Mouse (Mus musculus) MEL (cell line): ENCODE measurements around the gene Morn1. TPM values are rescaled to one million over a fixed set of nuclear protein-coding genes. Genes with fewer than 3 reads are reported as not detected.

Experiments used
- DNase-seq: peaks from one replicate; pipeline ENCODE4 v3.0.0; 2011; ENCODE audit warnings: low read depth, low spot score
- H3K27ac ChIP-seq: 2 replicates; pipeline ENCODE4 v1.5.1; 2012; ENCODE audit warnings: low read depth, mild to moderate bottlenecking, control low read depth, low read length, moderate library complexity; ENCODE audit not compliant: control insufficient read depth
- H3K27me3 ChIP-seq, 2 experiments: fragments of 150-350 bp in 1 of 2; sonication (generic) in 1 of 2; 2 replicates each; pipeline ENCODE4 v1.6.1; 2012; ENCODE audit warnings: low read length in 2 of 2, mild to moderate bottlenecking in 2 of 2, improper control_type of control experiment in 1 of 2, moderate library complexity in 1 of 2; ENCODE audit not compliant: insufficient read depth in 2 of 2, control insufficient read depth in 1 of 2
- H3K36me3 ChIP-seq, 2 experiments: 2 replicates each; pipeline ENCODE4 v1.6.1; 2012 to 2014; ENCODE audit warnings: low read length in 2 of 2, improper control_type of control experiment in 1 of 2, inconsistent platforms in 1 of 2, mild to moderate bottlenecking in 1 of 2; ENCODE audit not compliant: insufficient read depth in 2 of 2, control insufficient read depth in 1 of 2
- H3K4me1 ChIP-seq, 2 experiments: fragments of 150-350 bp in 1 of 2; sonication (generic) in 1 of 2; 2 replicates each; pipeline ENCODE4 v1.6.1; 2012; ENCODE audit warnings: low read length in 2 of 2, improper control_type of control experiment in 1 of 2, mild to moderate bottlenecking in 1 of 2; ENCODE audit not compliant: insufficient read depth in 2 of 2, control insufficient read depth in 1 of 2
- H3K4me3 ChIP-seq, 2 experiments: fragments of 150-350 bp in 1 of 2; sonication (generic) in 1 of 2; 2 replicates each; pipeline ENCODE4 v1.5.1; 2012; ENCODE audit warnings: low read depth in 2 of 2, low read length in 2 of 2, mild to moderate bottlenecking in 2 of 2, moderate library complexity in 2 of 2, control low read depth in 1 of 2, improper control_type of control experiment in 1 of 2; ENCODE audit not compliant: control insufficient read depth in 1 of 2, insufficient read depth in 1 of 2
- H3K79me2 ChIP-seq: 2 replicates; pipeline ENCODE4 v1.6.1; 2012; ENCODE audit warnings: mild to moderate bottlenecking, low read length, moderate library complexity; ENCODE audit not compliant: control insufficient read depth, poor library complexity, insufficient read depth
- H3K9ac ChIP-seq: 2 replicates; pipeline ENCODE4 v1.6.1; 2012; ENCODE audit warnings: low read depth, mild to moderate bottlenecking, control low read depth, low read length, moderate library complexity; ENCODE audit not compliant: control insufficient read depth, poor library complexity, severe bottlenecking
- H3K9me3 ChIP-seq: fragments of 150-350 bp; sonication (generic); replicated peaks from 2 replicates; pipeline ENCODE4 v1.6.1; 2012; ENCODE audit warnings: mild to moderate bottlenecking, low read length, improper control_type of control experiment, moderate library complexity; ENCODE audit not compliant: insufficient read depth
- CHD1 ChIP-seq: IDR thresholded peaks from 2 replicates; pipeline ENCODE4 v1.6.1; 2012; ENCODE audit warnings: low read depth, mild to moderate bottlenecking, inconsistent platforms, low read length, improper control_type of control experiment
- ELF1 ChIP-seq: IDR thresholded peaks from 2 replicates; pipeline ENCODE4 v1.6.1; 2014; ENCODE audit warnings: low read depth, mild to moderate bottlenecking, inconsistent platforms, low read length, improper control_type of control experiment, moderate library complexity
- ETS1 ChIP-seq: IDR thresholded peaks from 2 replicates; pipeline ENCODE4 v1.6.1; 2012; ENCODE audit warnings: low read depth, mild to moderate bottlenecking, inconsistent platforms, low read length, improper control_type of control experiment, moderate library complexity
- GABPA ChIP-seq: IDR thresholded peaks from 2 replicates; pipeline ENCODE4 v1.6.1; 2012; ENCODE audit warnings: low read depth, mild to moderate bottlenecking, inconsistent platforms, low read length, improper control_type of control experiment, moderate library complexity
- MAFK ChIP-seq: IDR thresholded peaks from 2 replicates; pipeline ENCODE4 v1.6.1; 2011; ENCODE audit warnings: low read depth, mild to moderate bottlenecking, low read length, improper control_type of control experiment, borderline replicate concordance
- MAX ChIP-seq: IDR thresholded peaks from 2 replicates; pipeline ENCODE4 v1.6.1; 2011; ENCODE audit warnings: low read length, improper control_type of control experiment
- MAZ ChIP-seq: IDR thresholded peaks from 2 replicates; pipeline ENCODE4 v1.6.1; 2012; ENCODE audit warnings: low read depth, mild to moderate bottlenecking, inconsistent platforms, low read length, improper control_type of control experiment
- MYB ChIP-seq: IDR thresholded peaks from 2 replicates; pipeline ENCODE4 v1.6.1; 2011; ENCODE audit warnings: mild to moderate bottlenecking, low read depth, low read length, improper control_type of control experiment
- MYC ChIP-seq: IDR thresholded peaks from 2 replicates; pipeline ENCODE4 v1.6.1; 2011; ENCODE audit warnings: low read depth, mild to moderate bottlenecking, low read length, improper control_type of control experiment, moderate library complexity
- NRF1 ChIP-seq: IDR thresholded peaks from 2 replicates; pipeline ENCODE4 v1.6.1; 2014; ENCODE audit warnings: low read depth, mild to moderate bottlenecking, inconsistent platforms, low read length, improper control_type of control experiment, moderate library complexity; ENCODE audit not compliant: poor library complexity, insufficient read depth, severe bottlenecking
- POLR2A ChIP-seq, 2 experiments: IDR thresholded peaks; 2 replicates each; pipeline ENCODE4 v1.6.1; 2011 to 2012; ENCODE audit warnings: low read length in 2 of 2, mild to moderate bottlenecking in 2 of 2, control low read depth in 1 of 2, improper control_type of control experiment in 1 of 2, low read depth in 1 of 2, moderate library complexity in 1 of 2; ENCODE audit not compliant: control insufficient read depth in 1 of 2, insufficient read depth in 1 of 2, poor library complexity in 1 of 2
- RAD21 ChIP-seq: IDR thresholded peaks from 2 replicates; pipeline ENCODE4 v1.6.1; 2011; ENCODE audit warnings: mild to moderate bottlenecking, low read depth, low read length, improper control_type of control experiment
- SIN3A ChIP-seq: IDR thresholded peaks from 2 replicates; pipeline ENCODE4 v1.6.1; 2012; ENCODE audit warnings: low read length, improper control_type of control experiment, inconsistent platforms
- TCF12 ChIP-seq: IDR thresholded peaks from 2 replicates; pipeline ENCODE4 v1.6.1; 2014; ENCODE audit warnings: low read depth, mild to moderate bottlenecking, inconsistent platforms, low read length, improper control_type of control experiment, moderate library complexity
- USF1 ChIP-seq: IDR thresholded peaks from 2 replicates; pipeline ENCODE4 v1.6.1; 2014; ENCODE audit warnings: low read depth, mild to moderate bottlenecking, inconsistent platforms, low read length, improper control_type of control experiment, moderate library complexity
- USF2 ChIP-seq, 2 experiments: IDR thresholded peaks; 2 replicates each; pipeline ENCODE4 v1.6.1; 2011 to 2012; ENCODE audit warnings: improper control_type of control experiment in 2 of 2, low read length in 2 of 2, borderline replicate concordance in 1 of 2, inconsistent platforms in 1 of 2, low read depth in 1 of 2, mild to moderate bottlenecking in 1 of 2; ENCODE audit not compliant: insufficient read depth in 1 of 2
- ZC3H11A ChIP-seq: IDR thresholded peaks from 2 replicates; pipeline ENCODE4 v1.6.1; 2012; ENCODE audit warnings: low read depth, mild to moderate bottlenecking, inconsistent platforms, low read length, improper control_type of control experiment
- polyA plus RNA-seq, 2 experiments: library from polyadenylated mRNA; stranded (reverse) in 1 of 2; unstranded in 1 of 2; fragments of >175 nt in 1 of 2; fragments of >200 nt in 1 of 2; gene quantifications; 2 replicates each; pipeline versions ENCODE4 v1.2.1 to v1.2.4; 2012; ENCODE audit warnings: low replicate concordance in 2 of 2, low read depth in 1 of 2; ENCODE audit not compliant: insufficient read length in 2 of 2, insufficient read depth in 1 of 2, missing spikeins in 1 of 2
- total RNA-seq: library from RNA; depleted of rRNA; stranded (reverse); fragments of 300-350 nt; gene quantifications from 2 replicates; pipeline ENCODE4 v1.2.3, GENCODE M21; 2012

Gene Morn1
- total and polyA plus RNA-seq, 3 experiments, result 4.1 to 4.4 TPM; not detected in 1

DNA sequence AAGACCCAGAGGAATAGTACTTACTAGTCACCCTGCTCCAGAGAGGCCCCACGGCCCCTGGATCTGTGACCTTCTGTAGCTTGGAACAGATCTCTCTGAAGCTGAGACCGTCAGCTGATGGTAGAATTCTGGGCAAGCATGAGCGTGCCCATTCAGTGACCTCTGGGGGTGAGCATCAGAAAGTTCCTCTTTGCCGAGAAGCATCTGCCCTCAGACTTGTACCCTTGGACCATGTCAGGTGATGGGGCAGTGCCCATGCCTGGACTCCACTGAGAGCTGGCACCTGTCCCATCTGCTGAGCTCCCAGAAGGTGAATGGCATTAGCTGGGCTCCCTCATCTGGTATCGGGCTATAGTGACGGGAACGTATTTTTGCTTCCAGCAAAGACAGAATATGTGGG, 51.5 kb downstream of the Morn1 start:
- Histone ChIP-seq H3K4me3 (no peak overlapping the region), H3K9ac (no peak overlapping the region), H3K27me3 (no peaks in the 10 kb centered on the region), H3K79me2 (no peaks in the 10 kb centered on the region), H3K4me1 (no peaks in the 10 kb centered on the region), H3K9me3 (no peaks in the 10 kb centered on the region), H3K36me3 (no peaks in the 10 kb centered on the region), H3K27ac (no peak overlapping the region)
- TF ChIP-seq ZC3H11A, result no peak
- no peak for TF ChIP-seq GABPA
- no peak for TF ChIP-seq MAX
- TF ChIP-seq USF1, result no peak
- DNase-seq, result no peak

DNA sequence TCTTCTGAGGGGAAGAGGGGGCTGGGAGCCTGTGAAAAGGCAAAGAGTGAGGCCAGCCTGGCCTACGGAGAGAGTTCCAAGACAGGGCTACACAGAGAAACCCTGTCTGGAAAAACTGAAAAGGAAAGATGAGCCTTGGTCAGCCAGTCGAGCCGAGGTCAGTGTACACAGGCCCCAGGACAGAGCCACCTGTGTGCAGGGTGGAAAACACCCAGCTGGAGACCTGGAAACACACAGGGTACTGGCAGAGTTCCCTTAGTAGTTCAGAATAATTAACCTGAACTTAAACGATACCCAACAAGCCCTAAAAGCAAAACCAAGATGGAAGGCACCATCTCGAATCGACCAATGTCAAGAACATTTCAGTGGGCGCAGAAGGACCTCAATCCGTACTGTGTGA, 52.1 kb downstream of the Morn1 start:
- H3K4me1 ChIP-seq, result no peaks in the 10 kb centered on the region
- no peak for TF ChIP-seq ELF1
- no peak for TF ChIP-seq ETS1
- no peak for TF ChIP-seq MAFK
- no peak for TF ChIP-seq MAZ
- TF ChIP-seq TCF12, result no peak
- TF ChIP-seq RAD21, result no peak
- TF ChIP-seq SIN3A, result no peak
- TF ChIP-seq MYC, result no peak
- no peak for TF ChIP-seq USF2 (IDR thresholded peaks at IDR 0.05; ENCODE audit: borderline replicate concordance in 1 of 2, insufficient read depth in 1 of 2, low read depth in 1 of 2, low read length in 2 of 2)
- no peak for TF ChIP-seq MAX
- TF ChIP-seq MYB, result no peak
- no peak for TF ChIP-seq NRF1
- TF ChIP-seq CHD1, result no peak
- no peak for TF ChIP-seq POLR2A (IDR thresholded peaks at IDR 0.05; ENCODE audit: control insufficient read depth in 1 of 2, insufficient read depth in 1 of 2, low read depth in 1 of 2, low read length in 2 of 2, poor library complexity in 1 of 2)
- no peak for TF ChIP-seq ZC3H11A
- TF ChIP-seq, all 39 proteins: peak for 0
- Histone ChIP-seq H3K4me3 (no peak overlapping the region), H3K9me3 (no peaks in the 10 kb centered on the region), H3K79me2 (no peaks in the 10 kb centered on the region), H3K27ac (no peak overlapping the region), H3K27me3 (no peaks in the 10 kb centered on the region), H3K9ac (no peak overlapping the region), H3K36me3 (no peaks in the 10 kb centered on the region)
- DNase-seq, result no peak
